Mouse (Mus musculus): ENCODE measurements around the gene Anapc15.
A peak's percentile ranks its signal among the peaks of the same experiment; 100 is the strongest.

Gene Anapc15

GRCm38 (mm10) chr7:101863415-101863814 lies at the start of gene Anapc15:
Gene Anapc15 (plus strand): TSS chr7:101863715.
- DNase-seq (ENCODE audit: low spot score): no peak

GRCm38 (mm10) chr7:101817861-101818401 lies 45.6 kb upstream of the Anapc15 start, which contains the start of gene Phox2a:
Gene Phox2a (plus strand): TSS chr7:101818313.
- DNase-seq (ENCODE audit: low spot score): no peak

DNA sequence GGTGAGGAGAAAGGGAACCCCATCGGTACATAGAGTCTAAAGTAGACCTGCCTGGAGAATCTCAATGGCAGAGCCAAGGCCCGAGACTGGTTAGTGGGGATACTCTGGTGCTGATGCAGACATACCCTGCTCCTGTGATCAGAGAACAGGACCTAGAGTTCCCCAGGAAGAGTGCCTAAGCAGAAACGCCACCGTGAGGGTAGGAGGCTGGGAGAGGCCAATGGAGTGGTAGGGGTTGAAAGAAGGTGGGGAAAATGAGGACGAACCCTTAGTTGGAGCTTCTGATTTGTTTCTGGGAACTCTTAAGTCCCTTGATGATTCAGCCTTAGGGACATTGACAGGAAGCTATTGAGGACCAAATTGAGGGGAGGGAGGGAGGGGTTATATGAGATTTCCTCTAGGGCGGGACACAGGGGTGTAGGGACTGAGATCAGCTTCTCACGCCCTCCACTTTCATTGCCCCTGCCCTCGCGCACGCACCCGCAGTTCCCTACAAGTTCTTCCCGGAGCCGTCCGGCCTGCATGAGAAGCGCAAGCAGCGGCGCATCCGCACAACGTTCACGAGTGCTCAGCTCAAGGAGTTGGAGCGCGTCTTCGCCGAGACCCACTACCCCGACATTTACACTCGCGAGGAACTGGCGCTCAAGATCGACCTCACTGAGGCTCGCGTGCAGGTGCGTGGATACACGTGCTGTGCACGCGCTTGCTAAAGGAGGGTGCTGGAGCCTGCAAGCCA lies 43.1 kb upstream of the Anapc15 start:
- no peak for DNase-seq (ENCODE audit: low spot score)

DNA sequence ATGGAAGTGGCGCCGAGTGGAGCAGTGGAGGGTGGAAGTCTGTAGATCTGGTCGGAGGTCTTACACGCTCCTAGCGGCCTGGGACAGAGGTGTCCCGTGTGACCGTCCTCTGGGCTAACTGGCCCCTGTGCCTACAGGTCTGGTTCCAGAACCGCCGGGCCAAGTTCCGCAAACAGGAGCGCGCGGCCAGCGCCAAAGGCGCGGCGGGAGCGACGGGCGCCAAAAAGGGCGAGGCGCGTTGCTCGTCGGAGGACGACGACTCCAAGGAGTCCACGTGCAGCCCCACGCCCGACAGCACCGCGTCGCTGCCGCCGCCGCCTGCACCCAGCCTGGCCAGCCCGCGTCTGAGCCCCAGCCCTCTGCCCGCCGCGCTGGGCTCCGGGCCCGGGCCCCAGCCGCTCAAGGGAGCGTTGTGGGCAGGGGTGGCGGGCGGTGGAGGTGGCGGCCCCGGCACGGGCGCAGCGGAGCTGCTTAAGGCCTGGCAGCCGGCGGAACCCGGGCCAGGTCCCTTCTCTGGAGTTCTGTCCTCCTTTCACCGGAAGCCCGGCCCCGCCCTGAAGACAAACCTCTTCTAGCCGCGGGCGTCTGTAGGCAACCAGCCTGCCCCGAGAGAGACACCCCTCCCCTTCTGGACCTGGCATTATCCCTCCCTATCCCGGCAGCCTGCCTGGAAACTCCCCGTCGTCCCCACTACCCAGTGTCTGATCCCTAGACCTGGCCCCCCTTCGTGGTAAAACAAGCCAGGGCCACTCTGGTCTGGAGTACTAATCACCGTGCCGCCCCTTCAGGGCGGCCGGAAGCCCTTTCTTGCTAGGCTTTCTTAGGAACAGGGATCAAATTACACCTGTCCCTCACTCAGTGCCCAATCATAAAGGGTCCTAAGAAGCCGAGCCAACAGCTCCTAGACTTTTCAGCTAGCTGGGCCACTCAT lies 41.7 kb upstream of the Anapc15 start:
- no peak for DNase-seq (ENCODE audit: low spot score)

DNA sequence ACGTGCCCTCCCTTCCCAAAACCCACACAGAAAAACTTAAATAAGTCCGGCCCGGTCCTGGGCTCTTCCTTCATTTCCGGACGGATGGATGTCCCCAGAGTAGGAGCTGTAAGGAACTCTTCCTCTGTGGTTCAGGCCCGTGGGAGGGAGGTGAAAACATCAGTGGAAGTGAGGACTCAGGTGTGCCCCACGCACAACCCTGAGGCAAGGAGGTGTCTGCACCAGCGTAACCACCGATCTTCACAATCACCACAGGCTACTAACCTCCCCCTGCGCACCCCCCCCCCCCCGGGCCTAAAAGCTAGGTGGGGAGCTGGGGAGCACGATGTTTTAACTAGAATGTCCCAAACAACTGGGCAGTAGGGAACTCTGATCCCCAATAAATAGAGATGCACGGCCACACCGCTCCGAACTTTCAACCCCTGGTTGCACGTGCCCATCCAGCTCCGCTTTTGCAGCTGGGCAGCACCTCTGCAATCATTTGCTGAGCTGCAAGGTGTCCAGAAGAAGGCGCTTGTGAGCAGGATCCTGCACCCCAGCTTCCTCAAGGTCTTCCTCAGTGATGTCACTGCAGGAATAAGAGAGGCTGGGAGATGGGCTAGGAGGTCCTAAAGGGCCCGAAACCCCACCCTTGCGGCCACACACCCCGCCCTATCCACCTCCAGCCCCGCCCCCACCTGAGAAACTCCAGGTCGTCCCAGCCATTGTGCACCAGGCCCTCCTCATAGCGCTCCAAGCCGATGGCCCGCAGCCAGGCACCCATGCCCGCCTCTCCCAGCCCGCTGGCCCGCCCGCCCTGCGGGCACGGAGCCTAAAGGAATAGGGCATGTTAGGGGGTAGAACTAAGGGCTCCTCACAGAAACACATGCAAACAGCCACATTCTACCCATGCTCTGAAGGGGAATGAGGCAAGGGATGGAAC lies 40.4 kb upstream of the Anapc15 start:
- DNase-seq (ENCODE audit: low spot score): no peak

DNA sequence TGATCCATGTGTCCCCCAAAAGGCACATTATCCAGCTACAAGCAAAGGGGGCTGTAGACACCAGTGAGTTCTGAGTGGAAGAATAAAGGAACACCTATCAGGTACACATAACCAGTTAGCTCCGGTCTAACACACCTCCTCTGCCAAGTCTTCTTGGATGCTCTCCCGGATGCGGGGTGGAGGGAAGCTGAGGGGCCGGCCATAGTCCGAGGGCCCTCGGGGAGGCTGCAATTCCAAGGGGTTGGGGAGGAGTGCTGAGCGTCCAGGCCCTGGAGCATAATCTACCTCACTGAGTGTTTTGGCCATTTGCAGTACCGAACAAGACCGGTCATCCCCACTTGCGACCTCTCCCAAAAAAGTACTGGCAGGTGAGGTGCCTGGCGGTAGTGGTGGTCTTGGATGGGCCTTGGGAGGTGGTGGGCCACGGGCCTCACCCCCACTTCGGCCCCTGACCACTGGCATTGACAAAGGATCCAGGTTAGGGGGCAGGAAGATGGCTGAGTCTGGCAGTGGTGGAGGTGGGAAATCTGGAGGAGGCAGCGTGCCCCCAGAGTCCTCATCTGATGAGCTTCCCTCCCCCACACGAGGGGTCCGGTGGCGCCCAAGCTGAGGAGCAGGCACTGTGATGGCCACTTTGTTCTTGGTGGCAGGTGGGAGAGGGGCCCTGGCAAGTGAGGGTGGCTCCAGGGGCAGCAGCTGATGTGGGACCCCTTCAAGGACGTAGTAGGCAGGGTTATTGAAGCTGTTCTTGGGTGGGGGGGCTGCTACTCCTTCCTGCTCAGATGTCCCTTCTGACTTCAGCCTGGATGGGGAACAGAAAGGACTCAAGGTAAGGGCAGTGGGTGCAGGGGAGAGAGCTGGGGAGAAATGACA lies 39.5 kb upstream of the Anapc15 start:
- no peak for DNase-seq (ENCODE audit: low spot score)

GRCm38 (mm10) chr7:101830373-101830772 lies 33.1 kb upstream of the Anapc15 start:
- DNase-seq (ENCODE audit: low spot score): no peak

DNA sequence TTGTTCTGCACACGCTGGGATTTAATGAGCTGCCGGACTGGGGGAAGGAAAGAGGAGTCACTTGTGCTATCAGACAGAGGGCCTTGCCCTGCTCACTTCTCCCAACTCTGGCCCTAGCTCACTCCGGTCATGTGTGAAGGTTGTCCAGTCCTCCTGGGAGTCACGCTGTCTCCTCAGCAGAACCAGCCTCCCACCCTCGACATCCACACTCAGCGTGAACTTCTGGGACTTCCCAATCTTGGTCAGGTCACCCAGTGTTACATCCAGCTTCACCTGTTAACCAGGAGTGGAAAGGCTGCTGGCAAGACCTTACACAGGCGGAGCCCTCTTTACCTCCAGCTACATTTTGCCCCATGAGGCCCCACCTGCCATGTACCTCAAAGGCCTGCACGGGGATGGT lies 32.1 kb upstream of the Anapc15 start:
- no peak for DNase-seq (ENCODE audit: low spot score)

GRCm38 (mm10) chr7:101832372-101832771 lies 31.1 kb upstream of the Anapc15 start:
- no peak for DNase-seq (ENCODE audit: low spot score)

GRCm38 (mm10) chr7:101833352-101833751 lies 30.2 kb upstream of the Anapc15 start:
- no peak for DNase-seq (ENCODE audit: low spot score)

DNA sequence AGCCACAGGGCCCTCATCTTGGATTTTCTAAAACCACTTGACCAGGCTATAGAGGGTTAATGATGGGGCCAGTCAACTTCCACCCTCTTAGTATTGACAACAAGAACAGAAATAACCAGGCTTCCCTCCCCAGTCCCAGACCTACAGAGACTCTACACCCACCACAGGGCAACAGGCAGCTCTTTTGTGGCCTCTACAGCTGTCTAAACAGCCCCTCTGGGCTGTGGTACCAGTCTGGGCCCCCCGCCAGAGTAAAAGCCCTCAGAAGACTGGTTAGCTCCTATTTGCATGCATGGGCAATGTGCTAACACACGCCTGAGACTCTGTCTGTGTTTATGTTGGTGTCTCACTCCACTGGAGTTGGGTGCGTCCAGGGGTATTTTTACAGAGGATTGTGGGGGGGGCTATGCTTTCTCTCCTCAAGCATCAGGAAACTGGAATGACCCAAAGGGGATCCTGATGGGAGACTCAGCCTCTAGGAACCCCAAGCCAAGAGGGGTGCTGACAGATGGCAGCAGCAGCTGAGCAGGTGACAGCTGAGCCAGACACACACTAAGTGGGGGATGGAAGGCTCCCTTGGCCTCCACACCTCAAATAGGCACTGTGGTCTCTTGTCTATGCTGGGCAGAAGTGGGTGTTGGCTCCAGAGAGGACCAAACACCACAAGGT lies 29.5 kb upstream of the Anapc15 start:
- DNase-seq (ENCODE audit: low spot score): no peak

- no peak for DNase-seq (ENCODE audit: low spot score)
Measured at GRCm38 (mm10) chr7:101834903-101835302, 28.6 kb upstream of the Anapc15 start.

DNA sequence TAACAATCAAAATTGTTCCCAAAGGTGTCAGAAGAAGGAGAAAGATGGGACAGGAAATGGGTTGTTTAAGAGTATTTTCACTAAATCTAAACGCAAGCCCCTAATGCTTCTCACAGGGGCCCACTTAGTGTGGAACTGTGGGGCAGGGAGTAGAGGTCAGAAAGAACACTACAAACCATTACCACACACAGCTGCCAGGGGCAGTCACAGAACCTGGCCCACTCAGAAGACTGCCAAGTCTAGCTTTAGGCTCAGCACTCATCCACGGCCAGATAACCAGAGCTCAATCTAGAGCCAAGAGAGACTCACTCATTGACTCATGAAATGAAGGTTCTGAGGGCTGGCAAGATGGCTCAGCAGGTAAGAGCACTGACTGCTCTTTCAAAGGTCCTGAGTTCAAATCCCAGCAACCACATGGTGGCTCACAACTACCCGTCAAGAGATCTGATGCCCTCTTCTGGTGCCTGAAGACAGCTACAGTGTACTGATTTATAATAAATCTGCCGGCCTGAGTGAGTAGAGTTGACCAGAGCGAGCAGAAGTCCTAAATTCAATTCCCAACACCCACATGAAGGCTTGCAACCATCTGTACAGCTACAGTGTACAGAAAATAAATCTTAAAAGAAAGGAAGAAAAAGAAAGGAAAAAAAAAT lies 27.9 kb upstream of the Anapc15 start:
- DNase-seq (ENCODE audit: low spot score): peak; percentile 50

- DNase-seq (ENCODE audit: low spot score): peak; percentile 73
Measured at GRCm38 (mm10) chr7:101836271-101837153, 27.0 kb upstream of the Anapc15 start.

DNA sequence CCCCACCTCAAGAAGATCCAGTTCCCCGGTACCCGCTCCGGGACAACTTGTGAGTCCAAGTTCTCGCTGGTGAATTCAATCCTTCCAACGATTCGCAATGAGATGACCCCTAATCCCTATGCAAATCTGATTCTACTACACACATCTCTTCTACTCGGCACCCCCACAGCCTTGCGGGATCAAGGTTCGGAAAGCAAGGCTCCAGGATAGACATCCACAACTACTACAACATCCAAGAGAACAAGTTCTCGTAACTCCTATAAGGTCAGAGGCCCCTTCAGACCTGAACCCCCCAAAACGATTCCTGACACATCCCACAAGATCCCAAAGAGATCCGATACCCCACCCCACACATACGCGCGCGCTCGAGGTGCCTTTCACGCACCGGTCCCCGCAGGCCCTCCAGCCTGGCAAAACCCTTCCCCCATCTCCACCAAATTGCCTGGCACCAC lies 26.3 kb upstream of the Anapc15 start:
- DNase-seq (ENCODE audit: low spot score): no peak

- DNase-seq (ENCODE audit: low spot score): peak; percentile 76
Measured at GRCm38 (mm10) chr7:101837606-101838471, 25.7 kb upstream of the Anapc15 start, which contains the start of gene Inppl1. Gene Inppl1 (minus strand): TSS chr7:101838229.

GRCm38 (mm10) chr7:101844186-101844585 lies 19.3 kb upstream of the Anapc15 start:
- DNase-seq (ENCODE audit: low spot score): no peak
